Mouse (Mus musculus) hematopoietic multipotent progenitor cell, adult 10-12 weeks (in vitro differentiated cells): Measurements from ENCODE around the gene Tm4sf1. TPM values are rescaled to one million over a fixed set of nuclear protein-coding genes. Genes with fewer than 3 reads are reported as not detected.

Experiments
- polyA plus RNA-seq: library from polyadenylated mRNA; stranded (reverse); fragments of >175 nt; gene quantifications from 2 replicates; pipeline ENCODE4 v1.2.3, GENCODE M21; 2012; ENCODE audit warnings: low replicate concordance

Tm4sf1 gene
- polyA plus RNA-seq, result 0.09 TPM in 1 of 2 replicates, not detected in the other

DNA sequence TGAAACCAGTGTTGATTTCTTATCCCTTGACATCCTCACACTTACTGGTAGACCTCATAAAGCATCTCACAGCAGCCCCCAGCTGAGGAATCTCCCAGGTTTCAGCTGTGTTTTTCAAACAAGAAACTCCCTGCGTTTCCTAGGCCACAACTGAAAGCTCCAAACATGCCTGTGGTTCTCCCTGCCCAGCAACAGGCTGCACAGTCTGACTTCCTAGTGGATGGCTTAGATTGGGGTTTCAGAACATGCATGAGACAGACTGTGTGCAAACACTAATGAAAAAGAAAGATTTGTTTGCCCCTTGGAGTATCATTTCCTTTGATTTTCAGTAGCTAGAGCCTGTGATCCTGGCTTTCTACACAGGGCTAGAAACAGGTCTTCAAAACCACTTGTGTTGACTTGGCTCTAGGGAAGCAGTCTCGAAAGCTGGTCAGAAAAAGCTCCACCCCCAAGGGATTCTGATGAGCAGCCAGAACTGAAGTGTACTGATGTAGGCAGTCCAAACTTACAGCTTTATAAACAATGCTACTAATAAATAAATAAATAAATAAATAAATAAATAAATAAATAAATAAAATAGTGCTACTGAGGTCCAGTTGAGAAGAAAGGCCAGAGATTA is at the start of gene Tm4sf1:
TSS of gene Tm4sf1 (minus strand) at position 68 of the 619 bp plus-strand sequence.

Other genes with a start within 250 kb of the Tm4sf1 start
- gene Tm4sf4, start 123.3 kb upstream of the Tm4sf1 start, polyA plus RNA-seq, result not detected in 2 replicates